Mouse (Mus musculus): Measurements from ENCODE around the gene Pex6. TPM values are rescaled to one million over a fixed set of nuclear protein-coding genes. Genes with fewer than 3 reads are reported as not detected.
A peak's percentile ranks its signal among the peaks of the same experiment; 100 is the strongest.

Gene Pex6
- total and polyA plus RNA-seq, 3 experiments: 14.3 to 52.6 (median 22.1) TPM

- peaks cover 76% of the 10 kb centered on the region for H3K36me3 ChIP-seq (replicated peaks)
- ATAC-seq (ENCODE audit: extremely low read depth, insufficient number of reproducible peaks, low FRiP score, poor library complexity, severe bottlenecking): no peak
- H3K4me1 ChIP-seq (ENCODE audit: insufficient read depth, low read depth, low read length): peaks cover 50% of the 10 kb centered on the region
- H3K27me3 ChIP-seq (ENCODE audit: insufficient read depth, low read length): no peaks in the 10 kb centered on the region
- peak overlapping the region; percentile 87 for H3K4me3 ChIP-seq (ENCODE audit: low read depth, low read length)
- no peak for TF ChIP-seq TAL1 (conservative IDR thresholded peaks at IDR 0.05; ENCODE audit: low read depth, low read length)
- DNase-seq (ENCODE audit: low spot score): no peak
- H3K9me3 ChIP-seq (replicated peaks): no peaks in the 10 kb centered on the region
These were observed 29.7 kb upstream of the Pex6 start for GRCm38 (mm10) chr17:46681466-46682118.

- Histone ChIP-seq H3K4me3 (ENCODE audit: low read depth, low read length) (no peak overlapping the region), H3K4me1 (ENCODE audit: insufficient read depth, low read depth, low read length) (peaks cover 49% of the 10 kb centered on the region), H3K27me3 (ENCODE audit: insufficient read depth, low read length) (no peaks in the 10 kb centered on the region), H3K9me3 (replicated peaks) (no peaks in the 10 kb centered on the region), H3K36me3 (replicated peaks) (peaks cover 76% of the 10 kb centered on the region)
- DNase-seq (ENCODE audit: low spot score) (no peak), ATAC-seq (ENCODE audit: extremely low read depth, insufficient number of reproducible peaks, low FRiP score, poor library complexity, severe bottlenecking) (no peak)
- TF ChIP-seq TAL1 (conservative IDR thresholded peaks at IDR 0.05; ENCODE audit: low read depth, low read length) (no peak), GATA1 (IDR thresholded peaks at IDR 0.05; ENCODE audit: borderline replicate concordance, low read length) (no peak), POLR2AphosphoS5 (IDR thresholded peaks at IDR 0.05; ENCODE audit: insufficient replicate concordance, low read depth, low read length) (no peak), GATA2 (IDR thresholded peaks at IDR 0.05; ENCODE audit: borderline replicate concordance, low read depth, low read length) (no peak), CTCF (IDR thresholded peaks at IDR 0.05; ENCODE audit: low read depth, low read length) (no peak)
These were observed 28.4 kb upstream of the Pex6 start for GRCm38 (mm10) chr17:46682654-46683389.

GRCm38 (mm10) chr17:46685913-46686312 lies 25.4 kb upstream of the Pex6 start:
- Histone ChIP-seq H3K4me1 (ENCODE audit: insufficient read depth, low read depth, low read length) (peaks cover 26% of the 10 kb centered on the region), H3K9me3 (replicated peaks) (no peaks in the 10 kb centered on the region), H3K27me3 (ENCODE audit: insufficient read depth, low read length) (no peaks in the 10 kb centered on the region), H3K4me3 (ENCODE audit: low read depth, low read length) (no peak overlapping the region), H3K36me3 (replicated peaks) (peaks cover 91% of the 10 kb centered on the region)
- no peak for ATAC-seq (ENCODE audit: extremely low read depth, insufficient number of reproducible peaks, low FRiP score, poor library complexity, severe bottlenecking)
- no peak for DNase-seq (ENCODE audit: low spot score)
- TF ChIP-seq POLR2AphosphoS5 (IDR thresholded peaks at IDR 0.05; ENCODE audit: insufficient replicate concordance, low read depth, low read length): no peak
- no peak for TF ChIP-seq CTCF (IDR thresholded peaks at IDR 0.05; ENCODE audit: low read depth, low read length)
- no peak for TF ChIP-seq GATA1 (IDR thresholded peaks at IDR 0.05; ENCODE audit: borderline replicate concordance, low read length)

- no peak for TF ChIP-seq CTCF (IDR thresholded peaks at IDR 0.05; ENCODE audit: low read depth, low read length)
- TF ChIP-seq GATA1 (IDR thresholded peaks at IDR 0.05; ENCODE audit: borderline replicate concordance, low read length): no peak
- TF ChIP-seq GATA2 (IDR thresholded peaks at IDR 0.05; ENCODE audit: borderline replicate concordance, low read depth, low read length): no peak
- TF ChIP-seq TAL1 (conservative IDR thresholded peaks at IDR 0.05; ENCODE audit: low read depth, low read length): no peak
- no peak for TF ChIP-seq POLR2AphosphoS5 (IDR thresholded peaks at IDR 0.05; ENCODE audit: insufficient replicate concordance, low read depth, low read length)
- peaks cover 87% of the 10 kb centered on the region for H3K36me3 ChIP-seq (replicated peaks)
- H3K27me3 ChIP-seq (ENCODE audit: insufficient read depth, low read length): no peaks in the 10 kb centered on the region
- peaks cover 5% of the 10 kb centered on the region; the same call in 1 of the 2 replicates for H3K4me1 ChIP-seq (ENCODE audit: insufficient read depth, low read depth, low read length)
- ATAC-seq (ENCODE audit: extremely low read depth, insufficient number of reproducible peaks, low FRiP score, poor library complexity, severe bottlenecking) (no peak), DNase-seq (ENCODE audit: low spot score) (no peak)
- H3K4me3 ChIP-seq (ENCODE audit: low read depth, low read length): no peak overlapping the region
- H3K9me3 ChIP-seq (replicated peaks): no peaks in the 10 kb centered on the region
These were observed 20.6 kb upstream of the Pex6 start for GRCm38 (mm10) chr17:46690665-46691064.

- Histone ChIP-seq H3K27me3 (ENCODE audit: insufficient read depth, low read length) (no peaks in the 10 kb centered on the region), H3K36me3 (replicated peaks) (peaks cover 87% of the 10 kb centered on the region), H3K9me3 (replicated peaks) (no peaks in the 10 kb centered on the region), H3K4me3 (ENCODE audit: low read depth, low read length) (no peak overlapping the region), H3K4me1 (ENCODE audit: insufficient read depth, low read depth, low read length) (peaks cover 5% of the 10 kb centered on the region; the same call in 1 of the 2 replicates)
- TF ChIP-seq POLR2AphosphoS5 (IDR thresholded peaks at IDR 0.05; ENCODE audit: insufficient replicate concordance, low read depth, low read length): no peak
- no peak for TF ChIP-seq GATA1 (IDR thresholded peaks at IDR 0.05; ENCODE audit: borderline replicate concordance, low read length)
- DNase-seq (ENCODE audit: low spot score): no peak
- no peak for ATAC-seq (ENCODE audit: extremely low read depth, insufficient number of reproducible peaks, low FRiP score, poor library complexity, severe bottlenecking)
These were observed 19.9 kb upstream of the Pex6 start for GRCm38 (mm10) chr17:46691390-46691789.

GRCm38 (mm10) chr17:46694517-46695063 lies 16.7 kb upstream of the Pex6 start:
- H3K4me3 ChIP-seq (ENCODE audit: low read depth, low read length): no peak overlapping the region
- H3K27me3 ChIP-seq (ENCODE audit: insufficient read depth, low read length): no peaks in the 10 kb centered on the region
- ATAC-seq (ENCODE audit: extremely low read depth, insufficient number of reproducible peaks, low FRiP score, poor library complexity, severe bottlenecking) (no peak), DNase-seq (ENCODE audit: low spot score) (no peak)
- H3K9me3 ChIP-seq (replicated peaks): no peaks in the 10 kb centered on the region
- H3K4me1 ChIP-seq (ENCODE audit: insufficient read depth, low read depth, low read length): peaks cover 8% of the 10 kb centered on the region
- no peak for TF ChIP-seq GATA1 (IDR thresholded peaks at IDR 0.05; ENCODE audit: borderline replicate concordance, low read length)
- no peak for TF ChIP-seq GATA2 (IDR thresholded peaks at IDR 0.05; ENCODE audit: borderline replicate concordance, low read depth, low read length)
- TF ChIP-seq TAL1 (conservative IDR thresholded peaks at IDR 0.05; ENCODE audit: low read depth, low read length): no peak
- no peak for TF ChIP-seq CTCF (IDR thresholded peaks at IDR 0.05; ENCODE audit: low read depth, low read length)
- TF ChIP-seq POLR2AphosphoS5 (IDR thresholded peaks at IDR 0.05; ENCODE audit: insufficient replicate concordance, low read depth, low read length): no peak
- peaks cover 83% of the 10 kb centered on the region for H3K36me3 ChIP-seq (replicated peaks)

Measured in G1E (cell line).